In genomic region chr2:53711213-53711612, GRCm38 (mm10) we compare ENCODE assay signal across 8 mouse cellular contexts.
DNase-seq lines count a peak whose midpoint lies in the region; ATAC-seq lines count a peak whose summit lies in the region.
"Had no signal": no experiment of that assay in that cellular context is flagged by ENCODE, and none has a peak within 500 bp of the region (broad histone marks: within the 10 kb centered on the region; RNA-seq: fewer than 3 reads in every experiment).

No protein-coding gene starts in this region.

- no peak overlapping the region for H3K9ac ChIP-seq in midbrain, embryonic 14.5 days (replicated peaks; ENCODE audit: low read length)
- no peak overlapping the region for H3K9ac ChIP-seq in midbrain, embryonic 11.5 days (ENCODE audit: low read length)
- no peak overlapping the region for H3K9ac ChIP-seq in forebrain, embryonic 16.5 days (replicated peaks; ENCODE audit: low read depth, low read length)
- H3K9ac ChIP-seq: lung, embryonic 15.5 days had no signal

- no peaks in the 10 kb centered on the region for H3K9me3 ChIP-seq in midbrain, embryonic 14.5 days (ENCODE audit: control insufficient read depth, low read length)
- no peaks in the 10 kb centered on the region for H3K9me3 ChIP-seq in midbrain, embryonic 11.5 days (ENCODE audit: control insufficient read depth, low read length)
- no peaks in the 10 kb centered on the region for H3K9me3 ChIP-seq in forebrain, embryonic 16.5 days (ENCODE audit: control insufficient read depth, low read length)
- H3K9me3 ChIP-seq: lung, embryonic 15.5 days had no signal

- H3K36me3 ChIP-seq in midbrain, embryonic 14.5 days (ENCODE audit: control insufficient read depth, insufficient read depth, low read length) = no peaks in the 10 kb centered on the region
- no peaks in the 10 kb centered on the region for H3K36me3 ChIP-seq in midbrain, embryonic 11.5 days (ENCODE audit: control insufficient read depth, insufficient read depth, low read length)
- H3K36me3 ChIP-seq in forebrain, embryonic 16.5 days (ENCODE audit: control insufficient read depth, insufficient read depth) = no peaks in the 10 kb centered on the region
- H3K36me3 ChIP-seq: lung, embryonic 15.5 days had no signal

- no peaks in the 10 kb centered on the region for H3K27me3 ChIP-seq in midbrain, embryonic 14.5 days (ENCODE audit: control insufficient read depth, insufficient read depth, low read length)
- H3K27me3 ChIP-seq in midbrain, embryonic 11.5 days (ENCODE audit: control insufficient read depth, insufficient read depth, low read length) = no peaks in the 10 kb centered on the region
- no peaks in the 10 kb centered on the region for H3K27me3 ChIP-seq in forebrain, embryonic 16.5 days (replicated peaks; ENCODE audit: control insufficient read depth, insufficient read depth, low read length)
- H3K27me3 ChIP-seq: lung, embryonic 15.5 days had no signal

- no peak overlapping the region for H3K4me3 ChIP-seq in midbrain, embryonic 14.5 days (replicated peaks; ENCODE audit: low read depth, low read length)
- H3K4me3 ChIP-seq in midbrain, embryonic 11.5 days (ENCODE audit: low read depth, low read length) = no peak overlapping the region
- H3K4me3 ChIP-seq in forebrain, embryonic 16.5 days (replicated peaks; ENCODE audit: low read length) = no peak overlapping the region
- H3K4me3 ChIP-seq: lung, embryonic 15.5 days had no signal

- 79% methylated on average over 3 of the region's 3 CpGs for WGBS in midbrain, embryonic 14.5 days
- 92% methylated on average over 3 of the region's 3 CpGs for WGBS in midbrain, embryonic 11.5 days
- 32% methylated on average over 3 of the region's 3 CpGs for WGBS in forebrain, embryonic 16.5 days

- no peaks in the 10 kb centered on the region for H3K4me1 ChIP-seq in midbrain, embryonic 14.5 days (ENCODE audit: control insufficient read depth, insufficient read depth, low read length)
- H3K4me1 ChIP-seq in midbrain, embryonic 11.5 days (ENCODE audit: control insufficient read depth, insufficient read depth, low read length) = no peaks in the 10 kb centered on the region
- peaks cover 13% of the 10 kb centered on the region for H3K4me1 ChIP-seq in forebrain, embryonic 16.5 days (replicated peaks; ENCODE audit: control insufficient read depth, insufficient read depth, low read length)
- H3K4me1 ChIP-seq: lung, embryonic 15.5 days had no signal

- no peak overlapping the region for H3K27ac ChIP-seq in midbrain, embryonic 14.5 days (replicated peaks; ENCODE audit: low read depth, low read length)
- H3K27ac ChIP-seq in midbrain, embryonic 11.5 days (ENCODE audit: low read depth, low read length) = no peak overlapping the region
- H3K27ac ChIP-seq in forebrain, embryonic 16.5 days (ENCODE audit: low read length) = peak overlapping the region; percentile 69
- H3K27ac ChIP-seq: lung, embryonic 15.5 days had no signal

- DNase-seq in midbrain, embryonic 14.5 days = peak; percentile 44
- DNase-seq in midbrain, embryonic 11.5 days (ENCODE audit: low spot score, missing footprints) = no peak
- peak; percentile 92 for DNase-seq in layer of hippocampus, adult 9-11 months
- peak; percentile 30 for DNase-seq in right cerebral cortex, postnatal 4 days
- no peak for DNase-seq in adrenal gland, adult 8-10 months
- no peak for DNase-seq in urinary bladder, postnatal 14 days (ENCODE audit: low spot score)

- ATAC-seq in midbrain, embryonic 14.5 days (ENCODE audit: low FRiP score, low TSS enrichment) = peak; percentile 41; the same call in 1 of the 2 replicates
- ATAC-seq in midbrain, embryonic 11.5 days (ENCODE audit: low FRiP score) = no peak
- peak; percentile 95 for ATAC-seq in forebrain, embryonic 16.5 days

- H3K4me2 ChIP-seq in midbrain, embryonic 14.5 days (ENCODE audit: low read length) = no peak overlapping the region
- H3K4me2 ChIP-seq in midbrain, embryonic 11.5 days = no peak overlapping the region
- H3K4me2 ChIP-seq in forebrain, embryonic 16.5 days (ENCODE audit: low read length) = no peak overlapping the region
- H3K4me2 ChIP-seq: lung, embryonic 15.5 days had no signal

Comparison
In these comparisons a context has a peak if more than half of its experiments do, and no peak if none do; other contexts are left out.
1. DNase-seq: peak in midbrain, embryonic 14.5 days (single experiment), layer of hippocampus, adult 9-11 months (single experiment) and right cerebral cortex, postnatal 4 days (single experiment); none in midbrain, embryonic 11.5 days (single experiment), adrenal gland, adult 8-10 months (single experiment) and urinary bladder, postnatal 14 days (single experiment).